Mouse (Mus musculus) kidney, adult 8-10 months (tissue): Measurements from ENCODE around the gene Tdrkh.

Source experiments
- DNase-seq, 2 experiments: peaks; one replicate each; pipeline ENCODE4 v3.0.0; 2022

Gene Tdrkh

DNA sequence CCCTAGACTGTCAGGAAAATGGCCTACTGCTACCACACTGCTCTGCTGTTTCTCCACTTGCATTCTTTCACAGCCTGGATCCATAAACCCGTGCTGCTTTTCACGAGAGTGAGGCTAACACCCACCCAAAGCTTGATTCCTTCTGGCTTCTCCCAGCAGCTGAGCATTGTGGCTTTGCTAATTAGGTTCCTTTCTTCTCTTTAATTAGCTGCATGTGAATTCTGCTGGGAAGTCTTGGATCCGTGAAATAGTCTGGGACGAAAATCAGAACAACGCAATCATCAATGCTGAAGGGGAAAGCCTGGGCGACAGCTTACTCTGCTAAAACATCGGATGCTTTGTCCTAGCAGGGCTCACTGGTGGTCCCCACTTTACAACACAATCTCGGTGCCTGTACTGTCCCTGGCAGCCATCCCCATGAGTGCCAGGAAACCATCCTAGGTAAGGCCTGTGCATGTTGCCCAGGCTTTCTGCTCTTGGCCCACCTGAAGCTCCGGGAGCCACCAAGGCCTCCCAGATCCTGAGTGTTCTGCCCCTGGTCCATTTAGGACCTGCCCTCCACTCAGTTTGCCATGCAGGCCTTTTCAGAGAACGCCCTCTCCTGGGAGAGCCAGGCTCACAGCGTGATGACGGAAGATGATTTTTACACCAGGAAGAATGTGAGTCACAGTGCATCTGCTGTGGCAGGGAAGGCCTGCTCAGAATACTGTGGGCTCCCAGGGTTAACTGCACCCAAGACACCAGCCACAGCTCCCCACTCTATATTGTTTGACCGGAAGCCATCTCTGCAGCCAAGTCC is 52.8 kb downstream of the Tdrkh start:
- no peak for DNase-seq

DNA sequence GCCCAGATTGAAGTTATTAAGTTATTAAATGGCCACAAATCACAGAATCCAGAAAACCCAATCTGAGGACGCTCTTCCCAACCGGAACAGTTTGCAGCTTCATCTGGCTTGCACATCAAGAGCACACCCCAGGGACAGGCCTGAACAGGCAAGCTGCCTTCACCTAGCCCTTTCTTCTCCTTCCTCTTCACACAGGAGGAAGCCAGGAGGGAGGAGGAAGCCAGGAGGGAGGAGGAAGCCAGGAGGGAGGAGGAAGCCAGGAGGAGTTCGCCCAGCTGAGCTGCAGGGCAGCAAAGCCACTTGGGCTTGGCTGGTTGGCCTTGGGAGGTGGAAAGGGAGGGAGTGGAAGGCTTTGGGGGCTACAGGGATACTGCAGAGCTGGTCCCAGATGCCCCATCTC is 55.9 kb downstream of the Tdrkh start:
- DNase-seq: no peak

DNA sequence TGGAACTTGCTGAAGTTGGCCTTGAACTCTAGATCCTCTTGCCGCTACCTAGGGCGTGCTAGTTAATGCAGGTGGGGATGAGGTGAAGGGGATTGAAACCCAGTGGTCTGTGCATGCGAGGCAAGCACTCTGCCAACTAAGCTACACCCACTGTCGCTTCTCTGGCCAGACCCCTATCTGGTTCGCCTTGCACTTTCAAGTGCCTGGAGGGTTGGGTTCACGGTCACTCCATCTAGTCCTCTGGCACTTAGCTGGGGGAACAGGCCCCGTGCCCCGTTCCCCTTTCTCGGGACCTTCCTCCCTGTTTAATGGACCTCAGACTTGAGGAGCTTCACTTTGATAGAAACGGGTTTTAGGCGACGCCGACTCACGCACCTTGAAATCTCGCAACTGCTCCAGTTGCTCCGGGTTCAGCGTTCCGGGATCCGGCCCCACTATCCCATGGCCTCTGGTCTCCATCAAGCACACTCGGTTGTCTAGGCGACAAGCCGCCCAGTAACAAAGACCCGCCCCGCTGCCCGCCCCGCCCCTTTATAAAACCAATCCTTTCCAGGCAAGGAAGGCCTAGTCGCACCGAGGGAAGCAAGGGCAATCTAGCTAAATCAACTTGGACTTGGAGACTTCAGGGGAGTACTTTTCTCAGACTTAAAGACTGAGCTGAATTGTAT is 59.5 kb downstream of the Tdrkh start:
- peak in 1 of 2 experiments; percentile 14 for DNase-seq

DNA sequence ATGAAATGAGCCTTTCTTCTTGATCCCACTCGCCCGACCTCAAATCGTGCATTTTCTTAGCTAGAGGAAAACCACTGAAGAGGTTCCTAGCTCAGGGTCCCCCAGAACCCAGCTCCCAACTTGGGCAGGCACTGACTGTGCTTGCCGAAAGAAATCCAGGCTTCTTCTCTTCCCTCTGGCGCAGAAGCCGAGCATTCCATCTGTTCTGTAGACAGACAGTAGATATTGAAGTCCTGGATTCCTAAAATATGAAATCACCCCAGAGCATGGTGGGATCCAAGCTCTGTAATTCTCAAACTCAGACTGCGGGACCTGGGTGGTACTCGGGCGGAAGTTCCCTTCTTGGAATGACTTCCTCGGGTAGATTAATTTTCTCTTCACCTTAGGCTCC is 60.0 kb downstream of the Tdrkh start:
- no peak for DNase-seq

DNA sequence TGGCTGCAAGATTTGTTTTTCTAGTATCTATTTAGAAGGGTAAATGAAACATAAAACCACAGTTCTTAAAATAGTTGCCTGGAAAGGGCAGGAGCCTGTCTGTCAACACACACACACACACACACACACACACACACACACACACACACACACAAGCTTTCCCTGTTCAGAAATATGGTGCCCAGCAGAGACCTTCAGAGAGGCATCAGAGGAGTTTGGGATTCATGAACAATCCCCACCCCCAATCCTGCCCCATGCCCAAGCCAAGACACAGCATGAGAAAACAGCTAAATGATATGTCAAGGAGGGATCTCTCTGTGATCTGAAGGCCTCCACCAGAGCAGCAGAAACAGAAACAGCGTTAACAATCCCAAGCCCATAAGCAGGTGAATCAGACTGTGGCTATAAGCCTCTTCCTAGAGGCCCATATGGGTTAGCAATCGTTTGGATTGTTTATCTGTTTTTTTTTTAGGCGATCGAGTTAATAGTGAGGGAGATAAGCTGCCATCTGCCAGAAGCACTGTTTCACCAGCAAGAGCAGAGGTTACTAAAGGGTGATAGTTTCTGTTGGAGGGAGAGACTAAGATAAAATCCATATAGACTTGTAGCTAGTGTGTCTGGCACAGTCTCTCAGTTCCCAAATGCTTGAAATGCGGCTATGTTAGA is 60.6 kb downstream of the Tdrkh start:
- DNase-seq: no peak

DNA sequence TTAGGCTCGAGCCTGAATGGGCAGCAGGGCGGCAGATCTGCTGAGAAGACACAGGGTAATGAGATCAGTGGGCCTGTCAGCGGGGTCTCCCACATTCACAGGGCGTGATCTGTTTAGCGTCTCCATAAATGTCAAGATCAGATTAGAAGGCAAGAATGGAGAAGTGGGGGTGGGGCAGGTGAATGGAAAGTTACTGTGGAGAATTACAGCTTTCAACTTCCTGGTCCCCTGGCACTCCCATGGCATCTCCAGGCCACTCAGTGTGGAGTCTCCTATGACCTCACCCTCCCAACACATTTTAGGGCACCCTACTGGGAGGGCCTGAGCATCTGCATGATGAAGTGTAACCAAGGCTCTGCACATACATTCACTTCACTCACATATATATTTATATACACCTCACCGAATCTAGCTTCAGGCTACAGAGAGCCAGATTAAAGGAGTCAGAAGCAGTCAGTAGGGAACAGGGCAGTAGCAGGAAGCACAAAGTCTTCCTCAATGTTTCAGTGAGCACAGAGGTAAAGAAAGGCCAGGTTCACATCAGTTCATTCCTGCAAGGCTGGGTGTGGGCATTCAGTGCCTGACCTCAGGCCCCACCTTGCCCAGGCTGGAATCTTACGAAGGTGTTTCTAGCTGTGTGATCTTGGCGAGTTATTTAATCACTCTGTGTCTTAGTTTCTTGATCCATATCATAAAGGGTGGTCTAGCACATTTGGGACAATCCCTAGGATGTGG is 63.4 kb downstream of the Tdrkh start:
- DNase-seq: peak; percentile 40 to 45

DNA sequence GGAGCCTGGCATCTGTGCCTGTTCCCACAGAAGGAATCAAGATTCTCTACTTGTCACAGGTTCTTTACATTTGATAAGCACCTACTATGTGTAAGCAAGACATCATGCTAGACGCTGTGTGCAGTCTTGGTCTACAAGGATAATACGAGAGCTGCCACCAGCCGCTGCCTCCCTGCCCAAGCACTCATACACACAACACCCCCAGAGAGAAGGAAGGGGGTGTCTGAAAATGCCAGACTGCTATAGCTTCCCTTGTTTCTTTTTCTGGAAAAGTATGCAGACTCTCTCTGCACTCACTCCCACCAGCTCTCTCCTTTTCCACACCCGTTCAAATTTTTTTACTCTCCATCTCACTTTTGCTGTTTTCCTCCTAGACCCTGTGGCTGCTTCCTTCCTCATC is 64.4 kb downstream of the Tdrkh start:
- DNase-seq: no peak

DNA sequence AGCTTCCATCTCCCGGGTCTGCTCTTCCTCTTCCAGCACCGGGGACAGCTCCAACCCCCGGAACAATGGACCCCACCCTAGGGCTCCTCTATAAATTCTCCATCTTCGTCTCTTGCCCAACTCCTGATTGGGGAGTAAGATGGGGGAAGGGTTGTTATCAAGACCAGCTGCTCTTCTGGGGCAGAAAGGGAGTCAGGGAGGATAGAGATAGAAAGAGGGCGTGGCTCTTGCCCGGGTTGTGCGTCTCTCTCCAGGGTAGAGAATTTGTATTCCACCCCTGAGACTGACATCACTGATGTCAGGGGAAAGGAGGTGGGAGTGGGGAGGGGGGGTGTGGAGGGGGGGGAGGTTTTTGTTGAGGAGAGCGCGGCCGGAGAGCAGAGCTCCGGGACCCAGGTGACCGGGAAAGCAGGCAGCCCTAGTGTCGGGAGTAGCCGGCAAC is 64.9 kb downstream of the Tdrkh start, which contains the start of gene Celf3:
Celf3 (plus strand) TSS at position 315 of the 442 bp plus-strand sequence.
- DNase-seq: no peak

DNA sequence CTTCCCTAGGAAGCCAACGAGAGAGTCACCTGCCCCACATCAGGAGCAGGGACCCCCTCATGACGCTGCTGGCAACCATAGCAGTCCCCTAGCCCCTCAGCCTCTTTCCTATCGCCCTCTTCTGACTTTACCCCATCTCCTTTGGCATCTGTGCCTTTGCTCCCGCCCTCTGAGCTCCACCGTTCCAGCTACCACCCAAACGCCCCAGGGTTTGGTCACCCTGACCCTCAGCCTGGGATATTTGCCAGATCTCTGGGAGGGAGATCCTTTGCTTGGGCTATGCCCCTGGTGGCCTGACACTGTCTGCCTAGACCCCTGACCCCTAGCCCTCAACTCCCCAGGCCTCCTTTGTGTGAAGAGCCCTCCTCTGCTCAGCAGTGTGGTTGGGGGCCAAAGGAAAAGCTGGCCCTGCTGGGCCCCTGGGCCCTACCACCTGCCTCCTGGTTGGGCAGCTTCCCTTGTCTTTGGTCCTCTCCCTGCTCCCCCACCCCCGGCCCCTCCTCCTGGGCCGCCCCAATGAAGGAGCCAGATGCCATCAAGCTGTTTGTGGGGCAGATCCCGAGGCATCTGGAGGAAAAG is 65.6 kb downstream of the Tdrkh start:
- no peak for DNase-seq

DNA sequence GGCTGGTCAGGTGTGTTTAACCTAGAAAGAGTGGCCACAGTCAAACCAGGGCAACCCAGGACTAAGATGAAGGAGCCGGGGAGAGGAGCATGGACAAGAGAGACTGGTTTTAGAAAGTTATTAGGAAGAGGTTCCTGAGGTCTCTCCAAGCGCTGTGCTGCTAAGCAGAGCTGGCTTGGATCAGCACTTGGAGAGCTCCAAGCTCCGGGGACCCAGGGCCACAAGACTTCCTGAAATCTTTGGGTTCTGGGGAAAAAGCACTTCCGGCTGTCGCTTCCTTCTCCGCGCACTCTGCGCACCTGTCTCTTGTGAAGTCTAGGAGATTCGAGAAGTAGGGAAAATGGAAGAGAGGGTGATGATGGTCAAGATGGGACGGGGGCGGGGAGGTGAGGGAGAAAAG is 66.5 kb downstream of the Tdrkh start:
- DNase-seq: no peak

DNA sequence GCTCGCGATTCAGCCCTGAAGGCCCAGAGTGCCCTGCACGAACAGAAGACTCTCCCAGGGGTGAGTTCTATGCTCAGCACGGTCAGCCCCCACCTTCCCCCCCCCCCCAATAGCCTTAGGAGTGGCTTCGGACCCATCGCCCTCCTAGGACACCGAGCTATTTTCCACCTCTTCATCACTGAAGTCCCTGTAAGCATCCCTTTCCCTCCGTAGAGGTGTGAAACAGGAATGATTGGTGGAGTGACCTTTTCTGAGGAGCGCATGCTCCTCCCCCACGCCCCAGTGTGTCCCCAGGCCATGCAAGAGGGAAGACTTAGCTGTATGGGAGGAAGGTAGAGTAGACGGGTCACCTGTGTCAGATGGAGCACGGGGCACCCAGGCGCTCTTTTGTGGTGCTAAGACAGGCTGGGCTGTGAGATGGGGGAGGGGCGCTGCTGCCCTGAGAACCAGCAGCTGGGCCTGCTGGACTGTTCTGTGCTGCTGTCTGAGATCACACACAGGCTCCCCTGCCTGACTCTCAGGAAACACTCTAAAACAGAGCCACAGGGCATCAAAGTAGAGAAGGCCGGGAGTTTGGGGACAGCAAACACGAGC is 67.3 kb downstream of the Tdrkh start, which contains the start of gene Riiad1:
Riiad1 (minus strand) TSS at position 51 of the 594 bp plus-strand sequence.
- DNase-seq: no peak

DNA sequence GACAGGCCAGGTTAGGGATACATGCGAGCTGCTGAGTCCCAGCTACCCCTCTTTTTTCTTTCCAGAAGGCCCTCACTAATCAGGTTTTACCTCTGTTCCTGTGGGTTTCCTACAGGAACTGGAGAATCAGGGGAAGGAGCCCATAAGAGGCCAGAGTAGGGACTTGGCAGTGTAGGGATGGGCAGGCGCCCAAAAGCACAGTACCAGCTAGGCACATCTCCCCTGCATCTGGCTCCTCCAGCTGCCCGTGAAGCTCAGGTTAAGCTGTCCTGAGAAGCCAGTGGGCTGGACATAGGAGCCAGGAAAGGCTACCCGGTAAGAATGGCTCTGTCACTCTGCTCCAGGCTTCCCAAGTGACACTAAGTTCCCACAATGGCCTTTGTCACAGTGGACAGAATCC is 68.4 kb downstream of the Tdrkh start:
- DNase-seq: no peak

DNA sequence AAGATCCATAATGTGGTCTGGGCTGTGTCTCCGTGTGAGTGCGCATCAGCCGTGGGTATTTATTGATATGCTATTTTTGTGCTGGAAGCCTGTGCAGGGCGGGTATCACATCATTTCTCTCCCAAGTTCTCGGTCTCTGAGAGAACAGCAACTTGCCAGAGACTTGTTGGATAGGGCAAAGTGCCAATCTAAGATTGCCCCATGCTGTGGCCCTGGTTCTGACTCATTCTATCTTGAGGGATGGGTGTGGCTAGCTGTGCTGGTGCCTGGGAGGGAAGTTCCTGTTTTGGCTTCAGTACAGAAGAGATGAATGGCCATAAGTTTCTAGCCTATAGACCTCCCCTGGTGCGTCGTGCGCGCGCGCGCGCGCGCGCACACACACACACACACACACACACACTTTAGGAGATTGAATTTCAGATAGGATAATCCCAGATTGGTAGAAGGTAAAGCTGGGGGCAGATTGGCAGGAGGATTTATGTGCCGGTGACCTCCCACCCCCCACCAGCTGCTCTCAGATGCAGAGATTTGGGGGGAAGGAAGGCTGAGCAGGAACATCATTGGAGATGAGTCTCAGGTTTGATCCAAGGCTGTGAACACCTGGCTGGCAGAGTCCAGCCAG is 69.8 kb downstream of the Tdrkh start:
- no peak for DNase-seq

DNA sequence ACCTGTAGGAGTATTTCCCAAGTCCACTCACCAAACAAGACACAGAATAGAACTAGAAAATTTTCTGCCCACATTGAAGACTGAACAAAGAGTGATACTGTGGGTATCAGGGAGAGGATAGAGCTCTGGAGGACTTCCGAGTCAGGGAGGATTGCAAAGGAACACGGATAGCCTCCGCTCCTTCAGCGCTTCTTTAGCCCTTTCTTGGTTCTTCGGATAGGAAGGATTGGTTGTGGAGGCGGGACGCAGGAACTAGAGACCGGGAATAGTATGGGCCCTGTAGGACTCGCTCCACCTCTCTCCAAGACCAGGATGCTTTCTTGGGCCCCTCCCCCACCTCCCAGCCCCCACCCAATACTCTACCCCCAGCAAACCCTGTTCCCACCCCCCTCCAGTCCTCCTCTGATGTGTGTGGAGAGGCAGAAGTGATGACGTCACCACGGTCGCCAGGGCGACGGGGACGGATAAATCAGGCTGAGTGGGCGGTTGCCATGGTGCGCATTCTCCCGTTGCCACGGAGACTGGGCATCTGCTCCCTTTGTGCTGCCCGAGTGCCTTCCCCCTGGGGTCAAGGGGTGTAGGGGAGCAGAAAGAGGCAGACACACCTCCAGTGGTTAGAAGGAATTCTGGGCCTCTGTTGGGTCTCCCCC is 70.8 kb downstream of the Tdrkh start:
- no peak for DNase-seq
